Mouse (Mus musculus): ENCODE data around the gene Rab14. TPM values are rescaled to one million over a fixed set of nuclear protein-coding genes. Genes with fewer than 3 reads are reported as not detected.

Rab14 gene
- polyA plus RNA-seq, 1 experiment from 2014 or later: 349 TPM

DNA sequence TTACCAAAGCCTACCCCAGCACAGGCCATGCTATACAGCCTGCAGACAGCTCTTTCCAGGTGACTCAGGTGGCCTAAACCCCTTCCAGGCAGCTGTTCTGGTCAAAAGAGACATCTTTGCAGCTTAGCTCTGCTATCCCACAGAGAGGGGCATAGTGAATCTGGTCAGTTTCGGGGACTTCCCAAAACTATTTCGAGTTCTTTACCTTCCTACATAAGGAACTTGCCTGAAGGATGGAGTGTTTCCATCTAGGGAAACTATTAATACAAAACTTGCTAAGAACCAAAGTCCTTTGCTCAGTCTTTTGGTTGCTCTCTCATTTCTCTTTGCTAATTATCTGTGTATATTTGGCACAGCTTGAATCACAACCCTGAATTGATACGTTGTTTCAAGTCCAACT is 59.2 kb downstream of the Rab14 start:
- Histone ChIP-seq H3K27ac (no peak overlapping the region), H3K4me3 (replicated peaks) (no peak overlapping the region), H3K4me1 (no peaks in the 10 kb centered on the region), H3K4me2 (no peak overlapping the region), H3K27me3 (no peaks in the 10 kb centered on the region), H3K9ac (no peak overlapping the region), H3K9me3 (replicated peaks) (no peaks in the 10 kb centered on the region), H3K36me3 (peaks cover 95% of the 10 kb centered on the region)
- WGBS: 95% methylated on average over 3 of the region's 3 CpGs
- ATAC-seq (replicated peaks; ENCODE audit: low FRiP score): no peak

DNA sequence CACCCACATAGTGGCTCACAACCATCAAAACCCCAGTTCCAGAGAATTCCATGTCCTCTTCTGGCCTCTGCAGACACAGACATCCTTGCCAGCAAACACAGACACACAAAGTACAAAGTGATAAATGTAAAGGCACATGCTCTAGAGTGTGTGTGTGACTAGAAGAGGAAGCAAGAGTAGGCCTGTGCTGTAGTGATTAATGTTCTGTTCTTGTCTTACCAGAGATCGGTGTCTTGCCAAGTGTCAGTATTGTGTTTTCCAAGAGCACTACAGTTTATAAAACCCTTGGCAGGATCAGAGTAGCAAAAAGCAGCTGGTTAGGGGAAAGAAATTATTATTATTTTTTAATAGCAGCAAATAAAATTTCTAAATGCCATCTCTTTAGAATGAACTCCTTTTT is 62.3 kb downstream of the Rab14 start:
- no peak overlapping the region for H3K9ac ChIP-seq
- H3K4me1 ChIP-seq: no peaks in the 10 kb centered on the region
- H3K9me3 ChIP-seq (replicated peaks): no peaks in the 10 kb centered on the region
- H3K4me2 ChIP-seq: no peak overlapping the region
- peaks cover 85% of the 10 kb centered on the region for H3K36me3 ChIP-seq
- ATAC-seq (replicated peaks; ENCODE audit: low FRiP score): no peak
- H3K27me3 ChIP-seq: no peaks in the 10 kb centered on the region
- 88% methylated on average over 1 of the region's 1 CpGs for WGBS
- no peak overlapping the region for H3K27ac ChIP-seq
- H3K4me3 ChIP-seq (replicated peaks): no peak overlapping the region

DNA sequence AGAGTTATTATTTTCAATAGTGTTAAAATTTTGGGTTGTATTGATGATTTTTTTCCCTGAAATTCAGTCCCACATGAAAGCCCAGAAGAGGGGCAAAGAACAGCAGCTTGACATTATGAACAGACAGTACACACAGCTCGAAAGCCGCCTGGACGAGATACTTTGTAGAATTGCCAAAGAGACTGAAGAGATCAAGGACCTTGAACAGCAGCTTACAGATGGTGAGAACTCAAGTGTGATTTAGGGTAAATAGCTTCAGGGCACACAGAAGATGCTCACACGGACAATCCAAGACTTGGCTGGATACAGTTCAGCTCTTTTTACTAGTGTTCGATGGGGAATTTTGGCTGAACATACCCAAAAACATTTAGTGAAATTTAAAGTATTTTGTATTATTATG is 67.0 kb downstream of the Rab14 start:
- peaks cover 11% of the 10 kb centered on the region for H3K4me1 ChIP-seq
- ATAC-seq (replicated peaks; ENCODE audit: low FRiP score): no peak
- H3K9me3 ChIP-seq (replicated peaks): no peaks in the 10 kb centered on the region
- no peak overlapping the region for H3K9ac ChIP-seq
- WGBS: 82% methylated on average over 5 of the region's 5 CpGs
- no peak overlapping the region for H3K27ac ChIP-seq
- no peak overlapping the region for H3K4me3 ChIP-seq (replicated peaks)
- H3K4me2 ChIP-seq: no peak overlapping the region
- peaks cover 48% of the 10 kb centered on the region for H3K36me3 ChIP-seq
- no peaks in the 10 kb centered on the region for H3K27me3 ChIP-seq

DNA sequence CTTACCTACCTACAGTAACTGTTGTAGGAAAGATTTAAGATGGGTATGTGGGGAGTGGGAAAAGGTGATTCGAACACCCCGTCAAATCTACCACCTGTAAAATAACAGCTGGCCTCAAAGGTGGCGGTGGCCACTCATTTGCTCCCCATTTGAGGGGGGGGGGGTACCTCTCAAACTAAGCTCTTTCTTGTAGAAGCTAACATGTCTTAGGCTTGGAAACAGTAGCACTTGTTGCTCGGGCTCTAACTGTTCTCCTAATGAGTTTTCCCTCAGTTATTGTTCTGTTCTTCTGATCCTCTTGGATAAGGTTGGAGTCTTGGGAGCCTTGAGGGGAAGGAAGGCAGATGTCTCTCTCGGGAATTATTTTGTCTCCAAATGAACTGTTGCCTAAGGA is 68.3 kb downstream of the Rab14 start:
- 6% methylated on average over 5 of the region's 5 CpGs for WGBS
- no peak for ATAC-seq (replicated peaks; ENCODE audit: low FRiP score)

DNA sequence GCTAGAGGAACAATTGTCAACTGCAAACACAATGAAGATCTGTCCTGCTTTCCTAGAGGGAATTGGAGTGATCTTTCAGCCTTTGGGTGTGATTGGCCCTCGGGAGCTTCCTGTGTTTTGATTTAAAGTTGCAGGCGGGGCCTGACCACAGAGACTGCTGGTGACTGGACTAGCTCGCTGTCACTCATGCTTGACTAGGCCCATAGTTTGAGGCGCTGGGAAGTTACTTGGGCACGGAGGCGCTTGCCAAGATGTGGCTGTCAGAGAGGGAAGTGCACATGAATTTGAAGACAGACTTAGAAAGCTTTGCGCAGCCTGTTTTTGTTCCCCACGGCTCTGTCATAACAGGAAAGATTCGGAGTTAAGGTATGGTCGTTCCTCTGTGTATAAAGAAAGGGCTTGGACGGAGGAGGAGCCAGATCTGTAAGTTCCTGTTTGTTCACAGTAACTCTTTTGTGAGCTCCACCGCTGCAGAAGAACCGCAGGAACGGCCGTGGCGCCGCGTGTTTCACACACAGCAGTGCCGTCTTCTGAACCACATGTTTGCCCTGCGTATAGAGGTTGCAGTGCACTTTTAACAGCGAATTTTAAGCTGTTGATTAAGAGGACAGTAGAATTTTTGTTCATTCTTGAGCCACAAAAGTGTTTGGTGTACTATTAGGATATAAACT is 68.8 kb downstream of the Rab14 start:
- Histone ChIP-seq H3K4me1 (peaks cover 11% of the 10 kb centered on the region), H3K4me3 (replicated peaks) (peak overlapping the region; percentile 54), H3K9ac (peak overlapping the region; percentile 56), H3K4me2 (peak overlapping the region; percentile 74), H3K27me3 (no peaks in the 10 kb centered on the region), H3K27ac (peak overlapping the region; percentile 91), H3K36me3 (peaks cover 45% of the 10 kb centered on the region), H3K9me3 (replicated peaks) (no peaks in the 10 kb centered on the region)
- ATAC-seq (replicated peaks; ENCODE audit: low FRiP score): peak; percentile 100
- under 1% methylated on average over 21 of the region's 21 CpGs for WGBS

More for the DNA sequence above, 68.3 kb downstream of the Rab14 start:
- Histone ChIP-seq H3K9ac (peak overlapping the region; percentile 56), H3K4me2 (peak overlapping the region; percentile 74), H3K36me3 (peaks cover 45% of the 10 kb centered on the region), H3K4me1 (peaks cover 11% of the 10 kb centered on the region), H3K4me3 (replicated peaks) (peak overlapping the region; percentile 54), H3K27ac (peak overlapping the region; percentile 91), H3K9me3 (replicated peaks) (no peaks in the 10 kb centered on the region), H3K27me3 (no peaks in the 10 kb centered on the region)

DNA sequence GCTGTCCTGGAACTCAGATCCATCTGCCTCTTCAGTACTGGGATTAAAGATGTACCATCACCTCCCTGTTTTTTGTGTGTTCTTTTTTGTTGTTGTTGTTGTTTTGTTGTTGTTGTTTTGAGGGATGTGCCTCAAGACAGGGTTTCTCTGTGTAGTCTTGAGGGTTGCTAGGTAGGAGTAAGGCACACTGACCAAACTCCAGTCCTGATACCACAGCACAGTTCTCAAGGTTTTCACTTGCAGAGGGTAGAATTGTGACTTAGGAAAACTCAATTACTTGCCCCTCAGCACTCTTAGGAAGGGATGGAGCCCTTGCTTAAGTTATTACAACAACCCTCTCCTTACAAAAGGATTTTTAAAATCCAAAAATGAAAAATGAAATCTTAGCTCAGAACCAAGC is 69.4 kb downstream of the Rab14 start:
- Histone ChIP-seq H3K9ac (no peak overlapping the region), H3K4me1 (peaks cover 11% of the 10 kb centered on the region), H3K4me2 (peak overlapping the region; percentile 74), H3K27me3 (no peaks in the 10 kb centered on the region), H3K27ac (peak overlapping the region; percentile 91), H3K9me3 (replicated peaks) (no peaks in the 10 kb centered on the region), H3K4me3 (replicated peaks) (peak overlapping the region; percentile 54; the same call in 1 of the 2 replicates), H3K36me3 (peaks cover 40% of the 10 kb centered on the region)
- ATAC-seq (replicated peaks; ENCODE audit: low FRiP score): peak; percentile 50; the same call in 1 of the 2 replicates

Other genes with a start within 250 kb of the Rab14 start
- 23.2 and 25.4 TPM in 2 replicates for gene Traf1, start 239.3 kb downstream of the Rab14 start, polyA plus RNA-seq (2015; fragmentation: Nextera tagmentation; extraction: Ambion mirVana)
- 0.67 and 1.5 TPM in 2 replicates for gene Hc, start 139.7 kb downstream of the Rab14 start, polyA plus RNA-seq (2015; fragmentation: Nextera tagmentation; extraction: Ambion mirVana)
- gene AI182371, start 99.6 kb downstream of the Rab14 start, polyA plus RNA-seq (2015; fragmentation: Nextera tagmentation; extraction: Ambion mirVana): 0.58 and 1.2 TPM in 2 replicates
- 26.2 and 26.6 TPM in 2 replicates for gene Cntrl, start 91.6 kb downstream of the Rab14 start, polyA plus RNA-seq (2015; fragmentation: Nextera tagmentation; extraction: Ambion mirVana)
- 129 and 144 TPM in 2 replicates for gene Gsn, start 55.3 kb upstream of the Rab14 start, polyA plus RNA-seq (2015; fragmentation: Nextera tagmentation; extraction: Ambion mirVana)
- 31.6 and 34.1 TPM in 2 replicates for gene Stom, start 135.9 kb upstream of the Rab14 start, polyA plus RNA-seq (2015; fragmentation: Nextera tagmentation; extraction: Ambion mirVana)
- gene 4930568D16Rik, start 166.6 kb upstream of the Rab14 start, polyA plus RNA-seq (2015; fragmentation: Nextera tagmentation; extraction: Ambion mirVana): not detected in 2 replicates
- not detected in 2 replicates for gene 4930402F06Rik, start 196.1 kb upstream of the Rab14 start, polyA plus RNA-seq (2015; fragmentation: Nextera tagmentation; extraction: Ambion mirVana)

Measured in kidney, embryonic 15.5 days (tissue).